Mouse (Mus musculus) heart, embryonic 16.5 days (tissue): ENCODE results near the gene Trpc4ap. TPM values are rescaled to one million over a fixed set of nuclear protein-coding genes. Genes with fewer than 3 reads are reported as not detected.
A peak's percentile ranks its signal among the peaks of the same experiment; 100 is the strongest.
"Not testable (repeated sequence)": the region's sequence is repeated elsewhere in the genome, so short reads cannot be mapped to it uniquely, and the experiment has no call there.

ENCODE experiments used
- ATAC-seq: fragments of 200-750 bp; cut with Nextera tagmentation; replicated peaks from 2 replicates; pipeline ENCODE4 v1.8.0; 2017; ENCODE audit warnings: moderate number of reproducible peaks; ENCODE audit not compliant: insufficient read depth, low FRiP score; ENCODE audit errors: extremely low read depth
- H3K27ac ChIP-seq: fragments of 300-500 bp; sonication (generic); 2 replicates; pipeline ENCODE4 v1.5.1; 2014; ENCODE audit warnings: mild to moderate bottlenecking, low read length, control low read depth, moderate library complexity
- H3K27me3 ChIP-seq: fragments of 300-500 bp; sonication (generic); 2 replicates; pipeline ENCODE4 v1.6.1; 2014; ENCODE audit warnings: low read length, mixed read lengths; ENCODE audit not compliant: control insufficient read depth, insufficient read depth
- H3K36me3 ChIP-seq: fragments of 300-500 bp; sonication (generic); 2 replicates; pipeline ENCODE4 v1.6.1; 2014; ENCODE audit not compliant: control insufficient read depth, insufficient read depth
- H3K4me1 ChIP-seq: fragments of 300-500 bp; sonication (generic); 2 replicates; pipeline ENCODE4 v1.6.1; 2014; ENCODE audit warnings: low read length, mixed read lengths; ENCODE audit not compliant: control insufficient read depth, insufficient read depth
- H3K4me2 ChIP-seq: fragments of 300-500 bp; sonication (generic); 2 replicates; pipeline ENCODE4 v1.6.1; 2014; ENCODE audit warnings: low read depth, mild to moderate bottlenecking, control low read depth, low read length
- H3K4me3 ChIP-seq: fragments of 300-500 bp; sonication (generic); 2 replicates; pipeline ENCODE4 v1.5.1; 2014; ENCODE audit warnings: mild to moderate bottlenecking, control low read depth, low read length
- H3K9ac ChIP-seq: fragments of 300-500 bp; sonication (generic); 2 replicates; pipeline ENCODE4 v1.6.1; 2014; ENCODE audit warnings: low read length, control low read depth
- H3K9me3 ChIP-seq: fragments of 300-500 bp; sonication (generic); replicated peaks from 2 replicates; pipeline ENCODE4 v1.6.1; 2016; ENCODE audit warnings: low read length; ENCODE audit not compliant: control insufficient read depth
- WGBS: fragments of 180-500 bp; shearing (Covaris S2); extraction: QIAGEN DNeasy Blood & Tissue Kit; methylation state at CpG from one replicate; pipeline ENCODE4 v1.1.7; 2014; 5-methylcytosine and 5-hydroxymethylcytosine counted together
- polyA plus RNA-seq: library from polyadenylated mRNA; unstranded; fragments of >200 nt; fragmentation: Nextera tagmentation; extraction: Ambion mirVana; gene quantifications from 2 replicates; pipeline ENCODE4 v1.2.1, GENCODE M21; 2015

The Trpc4ap gene
- polyA plus RNA-seq, 1 experiment from 2014 or later, result 98.6 TPM

- Histone ChIP-seq H3K27ac (no peak overlapping the region), H3K4me3 (no peak overlapping the region), H3K9me3 (no peaks in the 10 kb centered on the region), H3K4me2 (no peak overlapping the region), H3K27me3 (no peaks in the 10 kb centered on the region), H3K36me3 (peaks cover 14% of the 10 kb centered on the region), H3K4me1 (peaks cover 9% of the 10 kb centered on the region), H3K9ac (no peak overlapping the region)
- ATAC-seq, result peak; percentile 61
- 16% methylated on average over 8 of the region's 8 CpGs for WGBS
These were observed 72.4 kb downstream of the Trpc4ap start for GRCm38 (mm10) chr2:155619817-155620216.

GRCm38 (mm10) chr2:155616971-155617370, 75.2 kb downstream of the Trpc4ap start:
- H3K4me3 ChIP-seq, result no peak overlapping the region
- no peaks in the 10 kb centered on the region for H3K9me3 ChIP-seq
- peaks cover 18% of the 10 kb centered on the region for H3K4me1 ChIP-seq
- no peak for ATAC-seq
- peaks cover 14% of the 10 kb centered on the region for H3K36me3 ChIP-seq
- no peak overlapping the region for H3K27ac ChIP-seq
- WGBS, result 54% methylated on average over 6 of the region's 6 CpGs
- no peak overlapping the region; the same call in 1 of the 2 replicates for H3K9ac ChIP-seq
- no peak overlapping the region for H3K4me2 ChIP-seq
- H3K27me3 ChIP-seq, result no peaks in the 10 kb centered on the region

- no peak for ATAC-seq
- H3K4me1 ChIP-seq, result peaks cover 23% of the 10 kb centered on the region
- H3K9me3 ChIP-seq, result no peaks in the 10 kb centered on the region
- no peaks in the 10 kb centered on the region for H3K27me3 ChIP-seq
- H3K4me2 ChIP-seq, result peak overlapping the region; percentile 72
- H3K27ac ChIP-seq, result peak overlapping the region; percentile 91; the same call in 1 of the 2 replicates
- peak overlapping the region; percentile 58 for H3K4me3 ChIP-seq
- H3K9ac ChIP-seq, result peak overlapping the region; percentile 74
- WGBS, result 58% methylated on average over 8 of the region's 8 CpGs
- H3K36me3 ChIP-seq, result peaks cover 7% of the 10 kb centered on the region; the same call in 1 of the 2 replicates
These were observed 78.2 kb downstream of the Trpc4ap start for GRCm38 (mm10) chr2:155613953-155614352.

GRCm38 (mm10) chr2:155613326-155613755, 78.8 kb downstream of the Trpc4ap start:
- H3K27ac ChIP-seq, result peak overlapping the region; percentile 91
- peaks cover 7% of the 10 kb centered on the region; the same call in 1 of the 2 replicates for H3K36me3 ChIP-seq
- H3K9me3 ChIP-seq, result no peaks in the 10 kb centered on the region

GRCm38 (mm10) chr2:155611834-155612550, 80.2 kb downstream of the Trpc4ap start:
- ATAC-seq, result no peak; the same call in 1 of the 2 replicates
- Histone ChIP-seq H3K4me2 (peak overlapping the region; percentile 72), H3K9me3 (no peaks in the 10 kb centered on the region), H3K9ac (peak overlapping the region; percentile 74), H3K27me3 (no peaks in the 10 kb centered on the region), H3K4me1 (peaks cover 23% of the 10 kb centered on the region), H3K4me3 (peak overlapping the region; percentile 58), H3K27ac (peak overlapping the region; percentile 91), H3K36me3 (peaks cover 6% of the 10 kb centered on the region; the same call in 1 of the 2 replicates)
- 42% methylated on average over 9 of the region's 9 CpGs for WGBS

More at GRCm38 (mm10) chr2:155613326-155613755, 78.8 kb downstream of the Trpc4ap start:
- peaks cover 23% of the 10 kb centered on the region for H3K4me1 ChIP-seq
- peak overlapping the region; percentile 58 for H3K4me3 ChIP-seq
- H3K9ac ChIP-seq, result peak overlapping the region; percentile 74
- peak; percentile 82 for ATAC-seq
- no peaks in the 10 kb centered on the region for H3K27me3 ChIP-seq
- 3% methylated on average over 20 of the region's 20 CpGs for WGBS
- peak overlapping the region; percentile 72 for H3K4me2 ChIP-seq

GRCm38 (mm10) chr2:155610978-155611377, 81.2 kb downstream of the Trpc4ap start, which contains the start of gene Myh7b:
Gene Myh7b (plus strand): TSS chr2:155611212.
- WGBS, result 26% methylated on average over 4 of the region's 4 CpGs
- Histone ChIP-seq H3K9me3 (no peaks in the 10 kb centered on the region), H3K9ac (peak within 1 kb of the TSS; percentile 74), H3K4me2 (peak within 1 kb of the TSS; percentile 72), H3K36me3 (0 out of 2 replicates have a peak, but pooled peaks cover 2% of the 10 kb centered on the region), H3K27ac (peak within 1 kb of the TSS; percentile 91), H3K4me3 (peak within 1 kb of the TSS; percentile 58), H3K27me3 (no peaks in the 10 kb centered on the region), H3K4me1 (peaks cover 29% of the 10 kb centered on the region)
- ATAC-seq, result peak; percentile 79

- Histone ChIP-seq H3K4me1 (peaks cover 31% of the 10 kb centered on the region), H3K27ac (peak overlapping the region; percentile 92), H3K36me3 (no peaks in the 10 kb centered on the region), H3K9me3 (no peaks in the 10 kb centered on the region), H3K9ac (peak overlapping the region; percentile 60), H3K4me2 (peak overlapping the region; percentile 39), H3K27me3 (no peaks in the 10 kb centered on the region), H3K4me3 (no peak overlapping the region)
- WGBS, result 57% methylated on average over 4 of the region's 4 CpGs
- ATAC-seq, result peak; percentile 72
These were observed 85.8 kb downstream of the Trpc4ap start for GRCm38 (mm10) chr2:155606360-155606759.

GRCm38 (mm10) chr2:155605236-155605589, 87.0 kb downstream of the Trpc4ap start:
- not testable (repeated sequence) for ATAC-seq, H3K36me3 ChIP-seq, H3K27me3 ChIP-seq, H3K4me3 ChIP-seq, H3K9me3 ChIP-seq
- H3K9ac ChIP-seq, result peak overlapping the region; percentile 43; the same call in 1 of the 2 replicates
- 46% methylated on average over 4 of the region's 4 CpGs for WGBS
- H3K27ac ChIP-seq, result peak overlapping the region; percentile 92
- H3K4me1 ChIP-seq, result peaks cover 26% of the 10 kb centered on the region
- H3K4me2 ChIP-seq, result peak overlapping the region; percentile 35

- ATAC-seq, result peak; percentile 65
- H3K4me1 ChIP-seq, result peaks cover 26% of the 10 kb centered on the region
- peak overlapping the region; percentile 35 for H3K4me2 ChIP-seq
- no peak overlapping the region for H3K4me3 ChIP-seq
- H3K36me3 ChIP-seq, result no peaks in the 10 kb centered on the region
- peak overlapping the region; percentile 92 for H3K27ac ChIP-seq
- 27% methylated on average over 10 of the region's 10 CpGs for WGBS
- no peaks in the 10 kb centered on the region for H3K27me3 ChIP-seq
- no peaks in the 10 kb centered on the region for H3K9me3 ChIP-seq
- H3K9ac ChIP-seq, result peak overlapping the region; percentile 43
These were observed 87.5 kb downstream of the Trpc4ap start for GRCm38 (mm10) chr2:155604560-155605235.
